7 mouse cellular contexts compared by ENCODE assay signal in genomic region chr7:40762520-40762919, GRCm38 (mm10).
A peak's percentile ranks its signal among the peaks of the same experiment; 100 is the strongest.
DNase-seq lines count a peak whose midpoint lies in the region; ATAC-seq lines count a peak whose summit lies in the region.

No protein-coding gene starts in this region.

- no peaks in the 10 kb centered on the region for H3K36me3 ChIP-seq in embryonic facial prominence, embryonic 10.5 days (replicated peaks)
- no peaks in the 10 kb centered on the region for H3K36me3 ChIP-seq in kidney, embryonic 14.5 days (ENCODE audit: control insufficient read depth, insufficient read depth, low read length)
- H3K36me3 ChIP-seq in heart, embryonic 12.5 days: no peaks in the 10 kb centered on the region

- ATAC-seq in kidney, embryonic 14.5 days (ENCODE audit: low FRiP score, low TSS enrichment): peak; percentile 71; the same call in 1 of the 2 replicates
- ATAC-seq in heart, embryonic 12.5 days (ENCODE audit: insufficient number of reproducible peaks, low FRiP score): no peak

- no peak overlapping the region for H3K9ac ChIP-seq in kidney, embryonic 14.5 days (ENCODE audit: low read depth, low read length)
- H3K9ac ChIP-seq in heart, embryonic 12.5 days: no peak overlapping the region

- H3K9me3 ChIP-seq in embryonic facial prominence, embryonic 10.5 days: no peaks in the 10 kb centered on the region
- no peaks in the 10 kb centered on the region for H3K9me3 ChIP-seq in kidney, embryonic 14.5 days (ENCODE audit: control insufficient read depth, low read length)
- no peaks in the 10 kb centered on the region for H3K9me3 ChIP-seq in heart, embryonic 12.5 days (replicated peaks)

- WGBS in embryonic facial prominence, embryonic 10.5 days: 19% methylated on average over 5 of the region's 5 CpGs
- WGBS in kidney, embryonic 14.5 days: 17% methylated on average over 5 of the region's 5 CpGs
- 9% methylated on average over 5 of the region's 5 CpGs for WGBS in heart, embryonic 12.5 days

- no peaks in the 10 kb centered on the region for H3K27me3 ChIP-seq in embryonic facial prominence, embryonic 10.5 days (replicated peaks; ENCODE audit: low read depth, poor library complexity, severe bottlenecking)
- no peaks in the 10 kb centered on the region for H3K27me3 ChIP-seq in kidney, embryonic 14.5 days (ENCODE audit: control insufficient read depth, insufficient read depth, low read length)
- H3K27me3 ChIP-seq in heart, embryonic 12.5 days (replicated peaks): no peaks in the 10 kb centered on the region

- H3K4me2 ChIP-seq in kidney, embryonic 14.5 days (replicated peaks; ENCODE audit: low read depth, low read length): no peak overlapping the region
- H3K4me2 ChIP-seq in heart, embryonic 12.5 days: no peak overlapping the region

- H3K4me1 ChIP-seq in embryonic facial prominence, embryonic 10.5 days: peaks cover 5% of the 10 kb centered on the region
- no peaks in the 10 kb centered on the region for H3K4me1 ChIP-seq in kidney, embryonic 14.5 days (ENCODE audit: control insufficient read depth, insufficient read depth, low read length)
- H3K4me1 ChIP-seq in heart, embryonic 12.5 days (replicated peaks): no peaks in the 10 kb centered on the region

- intact Hi-C loops in left cerebral cortex, postnatal 4 days (cut with DNase I): no loop called here

- no peak overlapping the region for H3K27ac ChIP-seq in embryonic facial prominence, embryonic 10.5 days (replicated peaks)
- no peak overlapping the region for H3K27ac ChIP-seq in kidney, embryonic 14.5 days (ENCODE audit: low read depth, low read length)
- no peak overlapping the region for H3K27ac ChIP-seq in heart, embryonic 12.5 days (ENCODE audit: poor library complexity, severe bottlenecking)

- H3K4me3 ChIP-seq in embryonic facial prominence, embryonic 10.5 days: no peak overlapping the region
- no peak overlapping the region for H3K4me3 ChIP-seq in kidney, embryonic 14.5 days (ENCODE audit: low read length)
- no peak overlapping the region for H3K4me3 ChIP-seq in heart, embryonic 12.5 days

- peak; percentile 12 for DNase-seq in lung, postnatal 10 days
- no peak for DNase-seq in lung, postnatal 25 days (ENCODE audit: low spot score)
- peak; percentile 48 for DNase-seq in embryonic facial prominence, embryonic 10.5 days (ENCODE audit: low spot score)
- peak; percentile 69 for DNase-seq in left cerebral cortex, postnatal 4 days
- peak; percentile 48 for DNase-seq in testis, postnatal 10 days (ENCODE audit: low spot score)
